Mouse (Mus musculus) brain, embryonic 14.5 days (tissue): ENCODE results near the gene Nxn.

Experiments
- CTCF ChIP-seq: fragments of 200-500 bp; IDR thresholded peaks from 2 replicates; pipeline ENCODE4 v1.5.1; 2012; ENCODE audit warnings: inconsistent platforms, mild to moderate bottlenecking, moderate library complexity, borderline replicate concordance; ENCODE audit not compliant: insufficient read depth, insufficient read length; ENCODE audit errors: extremely low read depth
- POLR2A ChIP-seq: fragments of 200-500 bp; IDR thresholded peaks from 2 replicates; pipeline ENCODE4 v1.6.1; 2012; ENCODE audit warnings: mild to moderate bottlenecking, inconsistent platforms, borderline replicate concordance; ENCODE audit not compliant: poor library complexity, insufficient read depth, insufficient read length, severe bottlenecking; ENCODE audit errors: extremely low read depth

DNA sequence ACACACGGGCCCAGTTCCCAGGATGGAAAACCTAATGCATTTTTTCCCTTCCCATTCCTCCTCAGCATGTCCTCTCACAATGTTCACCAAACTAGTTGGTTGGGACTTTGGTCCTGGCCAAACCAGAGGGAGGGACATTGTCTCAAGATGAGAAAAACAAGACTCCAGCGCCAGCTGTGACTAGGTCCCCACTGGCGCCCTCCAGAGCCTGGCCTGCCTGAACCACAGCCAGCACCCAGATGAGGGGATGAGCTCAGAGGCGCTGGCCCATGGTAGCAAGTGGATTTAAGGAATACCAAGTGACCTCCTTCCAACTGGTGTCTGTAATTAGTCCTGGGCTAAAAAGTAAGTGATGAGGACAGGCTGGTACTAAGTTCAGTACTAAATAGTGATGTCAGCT lies 22.0 kb upstream of the Nxn start:
- TF ChIP-seq CTCF (no peak), POLR2A (no peak)
